Mouse (Mus musculus): ENCODE data around the gene Fndc5.

The Fndc5 gene

DNA sequence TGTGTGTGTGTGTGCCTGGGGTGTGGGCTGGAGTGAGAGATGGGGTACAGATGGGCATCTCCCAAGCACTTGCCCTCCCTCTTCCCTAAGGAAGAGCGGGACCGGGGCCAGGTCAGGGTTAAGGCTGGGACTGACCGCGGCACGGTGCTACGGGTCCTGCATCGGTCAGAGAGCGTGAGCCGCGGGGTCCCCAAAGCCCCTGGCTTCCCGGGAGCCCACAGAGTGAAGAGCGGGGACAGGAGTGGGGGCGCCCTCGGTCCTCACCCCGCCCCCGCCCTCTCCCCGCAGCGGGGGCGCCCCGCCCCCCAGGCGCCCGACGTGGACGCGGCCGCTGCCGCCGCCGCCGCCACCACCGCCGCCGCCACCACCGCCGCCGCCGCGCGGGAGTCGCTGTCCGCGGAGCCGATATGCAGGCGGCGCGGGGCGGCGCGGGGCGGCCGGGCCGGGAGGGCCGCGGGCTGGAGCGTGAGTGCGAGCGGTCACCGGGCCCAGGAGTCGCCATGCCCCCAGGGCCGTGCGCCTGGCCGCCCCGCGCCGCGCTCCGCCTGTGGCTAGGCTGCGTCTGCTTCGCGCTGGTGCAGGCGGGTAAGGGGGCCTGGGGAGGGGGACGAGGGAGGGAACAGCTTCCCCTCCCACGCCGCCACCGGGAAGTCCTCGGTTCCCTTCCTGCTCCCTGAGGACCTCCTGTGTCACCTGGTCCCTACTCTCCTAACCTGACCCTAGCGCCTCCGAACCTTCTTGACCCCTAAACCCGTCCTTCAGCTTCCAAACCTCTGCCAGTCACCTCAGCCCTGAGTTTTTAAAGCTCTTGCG, at the start of gene Fndc5:
Fndc5 (plus strand) TSS at position 421 of the 813 bp plus-strand sequence.
- no peak for DNase-seq

DNA sequence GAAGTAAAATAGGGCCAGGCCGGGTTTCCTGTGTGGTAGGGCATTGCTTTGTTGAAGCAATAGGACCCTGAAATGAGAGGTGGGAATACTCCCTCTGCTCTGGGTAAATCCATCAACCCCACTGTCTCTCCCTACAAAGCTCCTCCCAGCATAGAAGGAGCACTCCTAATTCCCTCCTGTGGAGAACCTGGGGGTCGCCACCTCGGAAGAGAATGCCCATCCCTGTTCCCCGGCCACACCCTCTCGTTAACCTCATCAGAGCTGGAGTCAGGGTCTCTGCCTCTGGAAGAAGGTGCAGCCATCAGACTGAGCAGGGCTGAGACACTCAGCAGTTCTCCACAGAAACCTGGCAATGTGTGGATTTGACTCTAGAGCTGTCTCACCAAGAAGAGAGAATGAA, 48.9 kb upstream of the Fndc5 start:
- no peak for DNase-seq

DNA sequence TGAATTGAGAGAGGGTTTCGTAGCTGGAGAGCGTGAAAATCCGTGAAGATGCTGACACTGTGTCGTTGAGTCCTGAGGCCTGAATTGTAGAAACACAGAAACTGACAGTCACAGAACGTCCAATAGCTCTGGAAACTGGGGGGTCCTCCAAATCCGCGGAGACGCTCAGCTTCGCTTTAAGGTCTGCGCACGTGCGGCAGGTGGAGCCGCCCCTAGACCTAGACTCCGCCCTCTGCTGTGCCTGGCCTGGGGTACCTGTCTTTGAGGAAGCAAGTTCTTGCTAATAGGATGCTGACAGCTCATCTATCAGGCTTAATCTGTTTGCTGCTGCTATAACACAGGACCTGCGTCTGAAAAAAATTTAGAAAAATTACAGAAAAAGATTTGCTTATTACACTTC, 41.5 kb upstream of the Fndc5 start:
- DNase-seq, result no peak

DNA sequence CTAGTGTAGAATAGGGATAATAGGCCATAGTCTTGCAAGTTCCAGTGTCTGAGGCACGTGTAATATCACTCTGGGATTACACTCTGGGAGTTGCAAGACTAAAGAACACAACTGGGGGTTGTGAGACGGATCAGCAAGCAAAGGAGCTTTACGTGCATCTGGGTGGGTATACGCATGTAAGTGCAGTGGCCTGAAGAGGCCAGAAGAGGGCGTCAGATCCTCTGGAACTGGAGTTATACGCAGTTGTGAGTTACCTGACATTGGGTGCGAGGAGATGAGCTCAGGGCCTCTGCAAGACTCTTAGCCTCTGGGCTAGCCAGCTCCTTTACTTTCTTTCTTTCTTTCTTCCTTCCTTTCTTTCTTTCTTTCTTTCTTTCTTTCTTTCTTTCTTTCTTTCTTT, 39.8 kb upstream of the Fndc5 start:
- no peak for DNase-seq

DNA sequence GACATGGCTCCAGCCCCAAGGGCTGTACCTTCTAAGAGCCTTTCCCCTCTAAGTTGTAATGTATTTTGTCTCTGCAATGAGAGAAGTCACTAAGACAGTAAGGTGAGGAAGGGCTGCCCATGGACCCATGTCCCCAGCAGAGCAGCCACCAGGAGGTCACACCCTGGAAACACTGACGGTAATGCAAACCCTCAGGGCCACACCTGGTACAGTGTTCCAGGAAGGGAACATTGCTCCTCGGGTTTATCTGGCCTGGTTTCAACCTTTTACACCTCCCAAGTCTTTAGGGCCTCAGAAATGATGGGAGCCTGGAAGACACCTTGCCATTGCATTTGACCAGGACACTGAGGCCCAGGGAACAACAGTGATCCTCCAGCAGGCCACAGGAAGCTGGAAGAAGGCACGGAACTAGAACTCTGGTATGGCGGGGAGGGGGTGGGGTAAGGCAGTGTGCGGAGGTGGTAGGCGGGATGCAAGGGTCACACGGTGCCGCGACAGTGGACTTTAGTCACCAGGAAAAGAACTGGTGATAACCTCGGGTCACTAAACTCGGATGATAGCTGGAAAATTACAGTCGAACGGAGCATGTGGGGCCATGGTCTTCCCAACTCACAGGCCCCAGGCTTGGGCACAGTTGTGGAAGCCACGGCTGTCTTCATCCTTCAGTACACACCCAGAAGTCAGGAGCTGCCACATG, 34.5 kb upstream of the Fndc5 start:
- DNase-seq, result no peak

DNA sequence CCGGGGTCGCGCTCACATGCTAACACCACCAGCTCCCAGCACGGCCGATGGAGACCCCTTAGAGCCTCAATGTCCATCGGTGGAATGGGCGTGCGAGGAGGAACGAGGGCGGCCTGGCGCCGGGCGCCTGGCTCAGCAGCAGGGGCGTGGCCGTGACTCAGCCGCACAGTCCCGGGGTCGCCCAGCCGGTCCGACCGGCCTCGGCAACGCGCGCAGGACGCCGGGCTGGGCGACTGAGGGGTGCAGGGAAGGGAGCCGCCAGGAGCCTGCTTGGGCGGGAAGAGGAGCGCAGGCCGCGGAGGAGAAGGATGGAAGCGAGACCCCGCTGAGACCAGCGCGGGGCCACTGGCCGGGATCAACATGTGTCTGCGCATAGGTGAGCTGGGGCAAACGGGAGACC, 31.4 kb upstream of the Fndc5 start, which contains the start of gene Tmem54:
Tmem54 (plus strand) TSS at position 193 of the 400 bp plus-strand sequence.
- no peak for DNase-seq

DNA sequence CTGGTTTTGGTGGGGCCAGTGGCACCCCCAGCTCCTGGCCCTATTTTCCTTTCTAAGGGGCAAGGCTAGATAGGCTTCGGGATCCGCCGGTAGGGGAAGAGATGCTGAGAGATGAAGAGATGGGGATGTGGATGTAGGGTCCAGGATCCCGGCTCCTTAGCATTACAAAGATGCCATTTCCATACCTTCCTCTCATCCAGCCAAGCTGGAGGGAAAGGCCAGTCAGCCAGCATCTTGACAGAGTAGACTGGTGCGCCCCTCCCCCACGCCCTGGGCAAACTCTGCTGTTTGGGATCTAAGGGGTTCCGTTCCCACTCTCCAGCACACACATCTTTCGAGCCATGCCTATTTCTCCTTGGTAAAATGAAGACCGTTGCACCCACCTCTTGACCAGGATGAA, 30.7 kb upstream of the Fndc5 start:
- DNase-seq, result no peak

DNA sequence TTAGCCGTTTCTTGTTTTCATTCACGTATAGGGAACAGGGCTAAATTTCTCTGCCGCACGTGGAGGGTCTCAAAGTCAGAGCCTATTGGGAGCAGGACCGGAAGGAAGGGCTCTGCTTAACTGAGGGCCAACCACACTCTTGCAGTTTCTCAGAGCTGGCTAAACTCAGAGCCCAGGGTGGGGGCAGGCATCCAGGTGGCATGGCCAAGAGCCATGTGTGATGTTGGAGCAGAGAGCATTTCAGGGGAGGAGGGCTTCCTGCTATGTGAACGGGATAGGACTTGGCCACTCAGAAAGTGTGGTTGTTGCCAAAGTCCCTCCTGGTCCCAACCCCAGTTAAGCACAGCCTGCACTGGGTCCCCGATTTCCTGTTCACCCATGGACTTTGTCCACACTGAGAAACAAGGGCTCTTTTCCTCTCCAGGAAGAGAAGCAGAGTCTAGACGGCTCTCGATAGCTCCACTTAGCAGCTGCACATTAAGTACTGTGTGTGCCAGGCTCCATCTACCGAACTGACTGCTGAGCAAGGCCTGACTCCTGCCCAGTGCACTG, 29.4 kb upstream of the Fndc5 start:
- no peak for DNase-seq

DNA sequence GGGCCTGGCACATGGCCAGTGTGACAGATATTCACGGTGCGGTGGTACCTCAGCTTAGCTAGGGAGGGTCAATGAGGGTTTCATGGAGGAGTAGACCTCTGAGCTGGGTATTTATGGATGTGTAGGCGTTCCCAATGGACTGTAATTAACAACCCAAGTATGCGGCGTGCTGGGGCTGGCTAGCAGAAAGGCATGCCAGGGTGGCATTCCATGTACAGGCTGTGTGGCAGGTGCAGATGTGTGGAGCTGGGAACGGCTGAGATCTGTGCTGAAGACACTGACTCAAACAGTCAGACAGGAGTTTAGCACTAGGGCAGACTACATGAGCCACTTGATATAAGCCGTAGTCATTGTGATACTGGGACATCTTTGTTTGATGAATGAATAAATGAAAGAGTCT, 28.2 kb upstream of the Fndc5 start:
- DNase-seq, result no peak

DNA sequence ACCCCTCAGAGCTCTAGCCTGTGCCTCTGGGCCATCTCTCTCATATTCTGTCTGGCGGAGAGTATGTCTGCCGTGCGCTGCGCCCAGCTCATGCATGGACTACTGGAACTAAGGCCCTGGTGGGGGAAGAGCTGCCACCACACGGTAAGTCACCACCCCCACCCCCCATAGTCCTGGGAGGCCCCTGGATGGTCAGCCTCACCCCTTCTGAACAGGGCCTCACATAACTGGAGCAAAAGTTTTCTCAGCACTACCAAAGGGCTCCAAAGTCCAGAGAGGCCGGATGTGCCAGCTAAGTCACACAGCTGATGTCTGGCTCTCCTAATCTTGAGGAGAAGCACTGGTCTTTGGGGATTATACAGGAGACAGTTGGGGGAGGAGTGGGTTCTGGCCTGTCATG, 26.0 kb upstream of the Fndc5 start:
- DNase-seq, result no peak

DNA sequence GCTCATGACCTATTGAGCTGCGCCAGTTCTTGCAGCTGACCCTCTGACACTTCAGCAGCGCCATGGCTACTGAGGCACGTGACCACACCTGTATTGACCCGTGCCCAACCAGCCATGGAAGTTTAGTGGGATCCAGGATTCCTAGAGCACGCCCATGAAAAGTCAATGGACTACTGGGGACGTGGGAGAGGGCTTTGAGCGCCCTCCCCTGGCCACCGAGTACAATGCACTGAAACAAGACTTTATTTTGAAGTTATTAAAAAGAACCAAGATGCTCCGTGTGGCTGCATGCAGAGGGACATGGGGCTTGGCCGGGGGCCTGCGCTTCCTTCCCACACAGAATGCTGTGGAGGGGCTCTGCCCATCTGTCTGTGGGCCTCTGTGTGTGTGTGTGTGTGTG, 25.4 kb upstream of the Fndc5 start:
- no peak for DNase-seq

DNA sequence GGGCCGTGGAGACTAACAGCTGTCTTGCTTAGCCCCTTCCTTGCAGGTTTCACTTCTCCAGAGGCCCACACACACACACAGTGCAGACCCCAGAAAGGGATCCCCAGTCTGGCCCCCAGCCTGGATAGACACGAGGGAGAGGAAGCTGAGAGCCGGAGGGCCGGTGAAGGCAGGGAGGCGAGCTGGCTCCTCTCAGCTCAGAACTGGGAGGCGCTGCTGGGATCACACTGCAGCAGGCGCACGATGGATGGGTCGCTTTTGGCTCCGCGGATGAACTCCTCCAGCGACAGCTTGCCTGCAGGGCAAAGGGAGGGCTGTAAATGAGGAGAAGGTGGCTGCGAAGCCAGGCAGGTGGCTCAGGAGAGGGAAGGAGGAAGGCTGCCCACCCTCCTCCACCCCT, 24.6 kb upstream of the Fndc5 start:
- DNase-seq, result no peak

DNA sequence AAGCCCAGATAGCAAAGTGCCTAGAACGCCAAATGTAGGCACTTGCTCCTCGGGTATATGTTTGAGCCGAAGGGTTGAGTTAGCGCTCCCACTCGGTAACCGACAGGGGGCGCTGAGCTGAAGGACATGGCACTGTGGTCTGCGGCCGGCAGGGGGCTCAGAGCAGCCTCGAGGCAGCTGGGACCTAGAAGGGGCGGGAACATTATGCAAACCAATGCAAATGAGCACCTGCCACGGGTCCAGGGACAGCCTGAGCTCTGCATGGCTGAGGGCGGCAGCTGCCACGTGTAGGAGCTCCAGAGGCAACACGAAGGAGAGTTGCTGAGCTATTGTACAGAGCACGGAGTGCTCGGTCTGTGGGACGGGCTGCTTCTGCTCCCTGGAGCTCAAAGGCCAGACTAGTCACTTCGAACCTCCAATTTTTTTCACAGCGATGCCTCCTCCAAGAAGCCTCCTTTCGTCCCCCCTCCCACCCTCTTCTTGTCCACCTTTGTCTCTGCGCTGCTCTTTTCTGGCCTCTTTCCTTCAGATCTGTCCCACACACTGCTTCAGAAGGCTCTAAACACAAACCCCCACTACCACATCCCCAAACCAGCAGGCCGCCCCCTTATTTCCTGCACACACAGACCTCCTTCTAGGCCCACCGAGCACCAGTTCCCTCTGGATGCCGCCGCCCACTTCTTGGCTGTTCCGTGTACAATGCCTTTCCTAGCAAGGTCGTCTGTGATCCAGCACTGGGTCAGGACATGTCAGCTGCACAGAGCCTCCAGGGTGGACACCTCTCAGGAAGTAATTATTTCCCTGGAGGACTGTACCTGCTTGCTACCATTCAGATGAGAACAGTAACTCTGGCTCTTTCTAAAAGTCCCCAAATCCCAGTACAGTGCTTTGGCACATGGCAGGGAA, 23.5 kb upstream of the Fndc5 start:
- DNase-seq, result peak; percentile 83

DNA sequence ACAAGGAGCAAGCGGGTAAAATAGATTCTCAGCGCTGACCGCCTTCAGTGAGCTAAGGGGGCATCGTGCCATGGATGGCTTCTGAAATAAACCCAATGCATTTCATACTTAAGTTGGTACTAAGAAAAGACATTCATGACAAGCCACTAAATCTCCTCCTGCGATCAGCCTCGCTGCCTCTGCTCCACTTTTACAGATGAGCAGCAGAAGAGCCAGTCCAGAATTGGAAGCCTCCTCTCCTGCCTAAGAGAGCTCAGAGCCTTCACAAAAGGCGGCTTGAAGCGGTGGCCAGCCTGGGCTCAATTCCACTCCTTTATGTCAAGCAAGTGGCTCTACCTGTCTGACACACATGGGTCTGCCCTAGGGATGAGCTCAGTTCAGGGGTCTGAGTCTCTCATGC, 20.1 kb upstream of the Fndc5 start:
- DNase-seq, result no peak

DNA sequence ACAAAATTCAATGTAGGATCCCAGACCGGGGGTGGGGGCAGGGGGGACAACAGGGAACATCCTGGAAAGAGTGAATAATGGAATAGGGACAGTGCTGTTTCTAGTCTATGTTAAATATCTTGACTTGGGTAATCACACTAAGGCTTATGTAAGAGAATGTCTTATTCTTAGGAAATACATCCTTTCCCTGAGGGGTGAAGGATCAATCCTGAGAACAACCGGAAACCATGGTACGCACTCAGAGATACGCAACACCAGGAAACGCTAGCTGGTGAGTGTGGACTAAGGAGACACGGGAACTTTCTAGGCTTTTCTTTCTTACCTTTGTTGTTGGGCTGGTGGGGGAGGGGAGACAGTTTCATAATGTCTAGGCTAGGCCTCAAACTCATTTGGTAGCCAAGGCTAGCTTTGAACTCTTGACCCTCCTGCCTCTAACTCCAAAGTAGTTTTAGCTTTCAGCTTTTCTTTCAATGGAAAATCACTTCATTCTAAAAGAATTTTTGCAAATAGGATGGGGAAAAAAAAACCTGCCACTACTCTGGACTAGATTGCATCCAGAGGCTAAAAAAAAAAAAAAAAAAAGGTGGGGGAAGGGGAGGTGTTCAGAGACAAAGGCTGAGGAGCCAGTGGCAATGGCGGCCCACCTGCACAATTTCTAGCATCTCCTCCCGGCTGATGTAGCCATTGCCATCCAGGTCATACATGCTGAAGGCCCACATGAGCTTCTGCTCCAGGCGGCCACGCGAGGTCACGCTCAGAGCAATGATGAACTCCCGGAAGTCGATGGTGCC, 18.9 kb upstream of the Fndc5 start:
- no peak for DNase-seq

DNA sequence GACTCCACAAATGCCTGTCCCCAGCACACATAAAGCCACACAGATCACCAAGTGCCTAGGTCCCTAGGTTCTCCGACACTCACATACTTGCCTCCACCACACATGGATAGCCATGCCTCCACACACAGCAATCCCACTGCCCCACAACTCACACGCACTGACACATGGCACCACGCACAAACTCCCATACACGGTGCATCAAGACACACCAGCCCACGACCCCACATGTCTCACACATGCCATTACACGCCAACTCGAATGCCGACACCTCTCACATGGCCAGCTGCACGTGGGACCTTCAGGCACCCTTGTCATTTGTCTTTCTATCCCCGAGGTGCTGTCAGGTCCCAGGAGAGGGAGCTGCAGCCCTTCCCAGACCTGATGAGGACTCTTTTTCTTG, 17.1 kb upstream of the Fndc5 start:
- DNase-seq, result no peak

DNA sequence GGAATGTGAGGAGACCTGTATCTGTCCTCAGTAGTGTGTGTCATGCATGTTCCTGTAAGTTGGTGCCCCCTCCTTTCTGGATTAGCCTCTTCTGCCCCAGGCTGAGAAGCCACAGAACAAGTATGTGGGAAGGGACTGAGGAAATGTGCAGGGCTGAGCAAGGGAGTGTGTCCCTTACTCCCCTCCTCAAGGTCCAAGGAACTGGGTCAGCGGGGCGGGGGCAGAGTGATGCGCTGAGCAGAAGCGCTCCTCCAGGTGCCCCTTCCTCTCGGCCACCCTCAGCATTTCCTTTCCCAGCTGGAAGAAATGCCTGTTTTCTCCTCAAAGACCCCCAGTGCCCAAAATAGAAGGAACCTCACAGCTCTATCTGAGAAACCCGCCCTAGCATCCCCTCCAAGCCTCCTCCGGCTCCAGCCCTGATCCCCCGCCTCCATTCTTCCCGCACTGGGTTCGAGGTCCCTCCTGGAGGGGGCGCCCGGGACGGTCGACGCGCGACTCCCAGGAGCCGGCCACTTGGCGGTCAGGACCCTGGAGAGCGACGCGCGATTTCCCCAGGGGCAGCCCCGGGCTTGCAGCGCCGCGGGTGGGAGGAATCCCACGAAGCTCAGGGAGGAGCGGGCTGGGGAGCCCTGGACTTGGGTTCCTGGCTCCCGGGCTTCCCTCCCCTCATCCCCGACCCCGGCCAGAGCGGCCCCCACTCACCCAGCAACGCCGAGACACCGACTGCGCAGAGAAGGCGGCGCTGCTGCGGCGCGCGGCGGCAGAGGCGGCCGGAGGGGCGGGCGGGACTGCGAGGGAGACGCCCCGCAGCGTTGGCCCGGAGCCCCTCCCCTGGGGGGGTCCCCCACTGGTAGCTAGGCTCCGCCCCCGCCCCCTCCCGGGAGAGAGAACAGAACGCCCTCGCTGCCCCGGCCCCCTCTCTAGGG, 16.0 kb upstream of the Fndc5 start:
- peak; percentile 71 for DNase-seq

DNA sequence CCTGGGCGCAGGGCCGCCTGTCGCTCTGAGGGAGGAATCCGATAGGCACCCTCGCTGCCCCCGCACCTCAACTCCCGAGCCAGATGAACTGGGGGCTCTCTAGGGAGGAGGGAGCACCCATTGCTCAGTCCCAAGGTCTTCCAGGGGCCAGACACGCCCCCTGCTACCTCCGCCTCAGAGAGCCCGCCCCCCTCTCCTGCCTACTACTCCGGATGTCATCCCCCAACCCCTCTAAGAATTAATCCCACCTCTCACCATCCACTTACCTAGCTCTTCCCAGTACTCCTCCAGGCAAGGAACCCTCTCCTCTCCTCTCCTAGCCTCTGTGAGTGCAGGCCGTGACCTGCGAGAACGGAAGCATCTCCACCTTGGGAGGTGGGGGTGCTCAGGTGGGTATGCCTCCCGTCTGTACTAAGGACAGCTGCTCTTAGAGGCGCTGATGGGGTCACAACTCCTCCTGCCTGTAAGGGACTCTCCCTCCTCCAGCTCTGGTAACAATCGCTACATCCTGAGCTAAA, 15.2 kb upstream of the Fndc5 start, which contains the start of gene Hpca:
Hpca (minus strand) TSS at position 468 of the 518 bp plus-strand sequence.
- DNase-seq, result no peak

DNA sequence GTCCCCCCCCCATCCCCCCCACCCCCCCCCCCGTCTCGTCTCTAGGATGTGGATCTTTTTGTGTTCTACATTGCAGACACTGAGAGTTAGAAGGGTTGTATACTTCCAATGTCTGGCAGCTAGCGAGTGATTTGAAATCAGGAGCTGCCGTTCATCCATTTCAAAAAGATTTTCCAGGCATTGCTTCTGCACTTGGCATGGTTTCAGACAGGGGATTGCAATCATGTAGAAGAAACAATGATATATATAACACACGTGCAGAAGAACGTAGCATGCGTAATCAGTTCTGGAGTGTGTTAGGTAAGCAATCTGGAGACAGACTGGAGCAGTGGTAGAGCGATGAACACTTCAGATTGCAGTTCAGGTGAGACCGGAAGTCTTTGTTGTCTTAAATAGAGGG, 14.7 kb upstream of the Fndc5 start:
- DNase-seq, result no peak

DNA sequence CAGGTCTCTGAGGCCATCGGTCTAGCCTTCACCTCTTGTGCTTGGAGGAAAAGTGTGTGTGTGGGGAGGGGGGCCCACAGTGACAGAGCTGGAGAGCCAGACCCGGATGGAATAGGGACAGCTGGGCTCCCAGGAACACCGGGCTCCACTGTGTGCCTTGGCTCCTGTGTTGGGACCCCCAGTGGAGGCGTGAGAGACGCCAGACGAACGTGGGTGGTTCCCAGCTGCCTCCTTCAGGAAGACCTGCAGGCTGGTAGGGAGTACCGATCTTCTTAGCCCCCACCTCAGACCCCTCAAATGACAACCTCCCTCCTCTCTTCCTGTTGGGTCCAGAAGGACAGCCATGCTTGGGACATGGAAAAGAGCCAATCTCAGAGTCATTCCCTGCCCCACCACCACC, 14.1 kb upstream of the Fndc5 start:
- DNase-seq, result no peak

DNA sequence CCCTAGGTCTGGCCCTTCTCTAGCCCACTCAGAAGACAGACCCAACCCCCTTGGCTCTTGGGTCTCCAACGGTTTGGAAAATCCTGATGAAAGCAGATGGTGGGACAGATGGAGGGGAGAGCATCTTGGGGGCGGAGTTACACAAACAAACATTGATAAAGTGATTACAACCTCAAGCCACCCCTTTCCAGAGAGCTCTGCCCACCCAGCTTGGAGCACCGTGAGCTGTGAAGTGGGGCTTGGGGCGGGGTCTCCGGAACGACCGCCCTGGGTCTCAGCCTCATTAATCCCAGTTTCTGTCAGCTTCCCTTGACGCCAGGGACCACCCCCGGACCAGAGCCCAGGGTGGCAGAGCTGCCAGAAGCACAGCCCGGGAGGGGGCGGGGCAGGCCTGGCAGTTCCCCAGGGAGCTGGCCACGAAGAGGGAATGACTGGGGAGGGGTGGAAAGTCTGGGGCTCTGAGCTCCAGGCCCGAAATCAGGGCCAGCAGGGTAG, 12.1 kb upstream of the Fndc5 start:
- no peak for DNase-seq

Data from right cerebral cortex, postnatal 25 days (tissue).